Mouse (Mus musculus) urinary bladder, adult 18-20 months (tissue): Measurements from ENCODE around the gene Lmx1a.

ENCODE experiments used
- DNase-seq, 2 experiments: peaks; one replicate each; pipeline ENCODE4 v3.0.0; 2022; ENCODE audit warnings: low spot score in 2 of 2, mixed read lengths in 2 of 2

The Lmx1a gene

DNA sequence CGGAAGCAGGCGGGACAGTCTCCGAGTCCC, at the start of gene Lmx1a:
Gene Lmx1a (plus strand): TSS at position 6 of the 30 bp plus-strand sequence.
- DNase-seq: no peak

DNA sequence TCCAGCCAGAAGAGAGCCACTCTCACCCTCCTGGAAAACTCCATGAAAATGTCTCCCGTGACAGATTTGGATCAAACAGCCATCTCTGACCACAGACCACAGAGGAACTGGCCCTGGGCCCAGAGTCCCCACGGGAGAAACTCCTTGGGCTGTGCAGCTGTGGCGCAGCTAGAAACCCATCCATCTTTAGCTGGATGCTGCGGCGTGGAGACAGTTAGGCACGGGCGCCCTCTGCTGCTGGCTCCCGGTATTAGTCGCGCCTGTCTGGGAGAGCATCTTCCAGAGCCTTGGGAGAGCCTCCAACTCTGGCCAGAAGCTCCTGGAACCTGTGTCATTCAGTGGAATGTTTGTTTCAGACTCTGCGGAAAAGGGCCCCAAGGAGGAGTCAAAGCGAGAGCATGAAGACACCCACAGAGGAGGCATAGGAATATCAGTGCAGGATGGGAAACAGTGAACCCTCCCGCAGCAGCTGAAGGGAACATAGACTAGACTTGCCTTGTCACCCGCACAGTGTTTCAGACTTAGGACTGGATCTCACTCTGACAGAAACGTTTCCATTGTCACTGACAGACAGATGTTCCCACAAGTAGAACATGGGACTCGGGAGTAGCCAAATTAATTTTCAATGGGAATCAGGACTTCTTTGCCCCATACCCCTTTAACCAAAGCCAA, 44.0 kb upstream of the Lmx1a start:
- peak; percentile 60 to 82 for DNase-seq

DNA sequence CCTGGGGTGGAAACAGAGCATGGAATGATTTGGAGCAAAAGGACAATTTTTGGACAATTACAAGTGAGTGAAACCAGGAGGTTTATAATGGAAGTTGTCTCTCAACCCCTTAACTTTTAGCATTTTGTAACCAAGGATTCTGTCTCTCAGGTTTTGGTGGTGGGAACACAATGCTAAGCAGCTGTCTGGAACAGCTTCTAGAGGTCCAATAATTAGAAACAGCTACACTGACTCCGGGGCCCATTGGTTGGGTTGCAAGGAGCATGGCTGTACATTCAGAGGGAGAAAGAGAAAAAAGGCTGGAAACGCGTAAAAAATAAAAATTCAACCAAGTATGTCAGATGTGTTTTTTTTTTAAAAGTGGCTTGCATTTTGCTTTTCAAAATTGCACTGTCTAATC, 40.4 kb upstream of the Lmx1a start:
- no peak for DNase-seq

DNA sequence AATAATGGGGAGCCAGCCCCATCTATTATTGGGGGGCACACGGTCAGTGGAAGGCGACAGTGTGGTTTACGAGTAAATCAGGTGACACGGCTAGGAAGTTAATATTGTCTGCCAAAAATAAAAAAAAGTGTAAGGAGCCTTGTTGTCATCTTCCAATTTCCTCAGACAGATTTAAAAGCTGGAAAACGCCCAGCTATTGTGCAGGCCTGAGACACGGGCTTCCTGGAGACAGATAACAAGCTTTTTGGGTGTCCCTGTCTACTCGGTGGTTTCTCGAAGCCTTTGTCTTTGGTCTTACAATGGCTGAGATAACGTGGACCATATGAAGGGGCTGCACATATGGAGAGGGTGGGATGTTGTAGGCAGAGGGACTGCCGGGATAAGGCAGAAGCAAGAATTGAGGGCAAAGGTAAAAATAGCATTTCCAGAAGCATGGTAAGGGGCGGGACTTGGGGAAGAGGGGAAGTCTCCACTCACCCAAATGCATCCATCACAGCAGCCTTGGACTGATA, 39.9 kb upstream of the Lmx1a start:
- no peak for DNase-seq

DNA sequence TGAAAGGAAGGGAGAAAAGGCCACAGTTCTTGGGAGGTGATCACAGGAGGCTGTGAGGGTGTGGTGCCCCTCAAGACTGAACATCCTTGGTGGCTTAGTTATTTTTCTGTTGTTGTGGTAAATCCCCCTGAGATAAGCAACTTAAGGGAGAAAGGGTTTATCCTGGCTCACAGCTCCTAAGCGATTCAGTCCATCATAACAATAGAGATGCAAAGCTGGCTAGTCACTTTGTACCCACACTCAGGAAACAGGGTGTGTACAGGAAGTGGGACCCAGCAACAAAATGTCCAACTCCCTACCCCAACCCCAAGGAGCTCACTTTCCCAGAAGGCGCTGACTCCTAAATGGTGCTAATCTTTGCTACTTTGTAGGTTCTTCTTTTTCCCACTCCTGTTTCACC, 36.7 kb upstream of the Lmx1a start:
- DNase-seq: no peak

DNA sequence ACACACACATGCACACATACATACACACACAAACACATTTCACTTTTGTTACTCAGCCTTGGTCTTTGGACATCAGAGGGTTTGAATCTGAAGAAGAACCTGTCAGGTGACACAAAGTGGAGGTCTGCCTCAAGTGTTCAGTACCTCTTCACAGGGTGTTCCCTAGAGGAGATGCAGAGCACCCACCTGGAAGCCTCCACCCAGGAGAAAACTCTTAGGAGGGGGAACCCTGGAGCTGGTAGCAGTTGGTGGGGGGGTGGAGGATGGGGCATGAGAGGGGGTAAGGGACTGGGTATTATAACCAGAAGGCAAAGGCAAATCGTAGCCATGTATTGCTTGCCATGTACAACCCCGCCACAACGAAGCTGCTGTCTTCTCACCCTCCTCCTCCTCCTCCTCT, 30.0 kb upstream of the Lmx1a start:
- no peak for DNase-seq

DNA sequence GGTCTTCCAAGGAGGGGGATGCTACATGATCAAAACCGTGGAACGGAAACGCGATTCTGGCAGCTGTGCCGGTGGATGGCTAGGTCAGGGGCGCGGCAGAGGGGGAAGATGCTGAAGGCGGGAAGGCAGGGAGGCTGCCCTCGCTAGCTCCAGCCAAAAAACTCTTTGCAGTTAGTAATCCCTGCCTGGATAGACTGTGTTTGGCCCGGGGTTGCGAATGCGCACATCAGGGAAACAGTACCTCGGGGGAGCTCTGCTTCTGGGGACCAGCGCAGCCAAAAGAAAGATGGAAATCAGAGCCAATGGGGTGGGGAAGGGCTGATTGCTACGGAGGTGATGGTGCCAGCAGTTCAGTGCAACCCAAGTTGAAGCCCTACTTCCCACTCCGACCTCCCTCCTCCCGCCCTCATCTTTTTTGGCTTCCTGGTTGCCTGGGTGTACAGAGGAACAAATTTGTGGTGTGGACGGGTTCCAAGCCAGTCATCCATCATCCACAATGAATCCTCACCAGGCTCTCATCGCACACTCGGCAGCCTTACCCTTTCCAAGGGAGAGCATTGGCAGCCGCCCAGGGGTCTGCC, 28.4 kb upstream of the Lmx1a start:
- peak; percentile 9 to 46 for DNase-seq

DNA sequence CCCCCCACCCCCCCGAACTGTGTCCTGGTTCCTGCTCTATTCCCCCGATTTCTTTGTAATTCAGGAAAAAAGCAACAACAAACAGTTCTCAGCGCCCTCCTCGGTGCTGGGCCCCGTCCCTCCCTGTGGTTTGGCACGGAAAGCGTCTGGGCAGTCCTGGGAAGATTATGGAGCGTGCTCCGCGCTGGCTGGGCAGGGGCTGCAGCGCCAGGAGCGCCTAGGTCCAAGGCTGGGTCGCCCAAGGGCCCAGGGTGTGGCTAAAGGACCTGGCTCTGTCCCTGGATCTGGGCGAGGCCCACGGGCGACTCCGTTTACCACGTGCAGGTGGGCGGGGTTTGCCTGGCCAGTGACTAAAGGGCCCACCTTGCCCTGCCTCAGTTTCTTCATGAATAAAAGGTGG, 27.9 kb upstream of the Lmx1a start:
- DNase-seq: peak in 1 of 2 experiments; percentile 15

DNA sequence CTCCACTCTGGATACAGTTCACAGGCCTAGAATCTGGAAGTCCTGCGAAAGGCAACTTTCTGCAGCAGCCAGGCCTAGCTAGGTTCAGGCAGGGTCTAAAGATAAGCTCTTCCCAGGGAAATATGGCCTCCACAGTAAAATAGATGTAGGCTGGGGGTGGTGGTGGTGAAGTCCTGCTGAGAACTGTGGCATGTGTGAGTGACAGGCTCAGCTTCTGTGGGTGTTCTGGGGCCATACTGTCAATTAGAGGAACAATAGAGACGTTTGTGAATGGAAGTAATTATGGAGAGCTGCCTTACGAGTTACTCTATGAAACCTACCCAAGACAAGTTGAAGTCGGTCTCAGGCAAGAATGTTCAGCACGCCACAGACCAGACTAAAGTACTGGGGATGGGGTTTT, 25.9 kb upstream of the Lmx1a start:
- DNase-seq: no peak

DNA sequence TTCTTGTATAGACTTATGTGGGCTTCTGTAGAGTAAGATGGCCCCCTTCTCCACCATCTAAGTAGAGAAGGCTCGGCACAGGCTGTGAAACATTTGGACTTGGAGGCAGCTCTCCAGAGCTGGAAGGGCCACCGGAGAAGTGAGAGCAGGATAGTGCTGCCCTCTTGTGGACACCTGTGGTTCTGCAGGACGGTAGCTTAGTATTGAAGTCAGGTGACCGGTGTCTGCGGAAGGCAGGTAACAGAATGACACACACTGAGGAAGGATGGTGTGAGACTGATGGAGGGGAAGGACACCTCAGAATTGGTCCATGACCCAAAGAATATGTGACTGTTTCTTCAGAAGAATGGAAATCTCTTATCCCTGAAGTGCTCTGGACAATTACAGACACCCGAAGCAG, 19.2 kb upstream of the Lmx1a start:
- DNase-seq: no peak

DNA sequence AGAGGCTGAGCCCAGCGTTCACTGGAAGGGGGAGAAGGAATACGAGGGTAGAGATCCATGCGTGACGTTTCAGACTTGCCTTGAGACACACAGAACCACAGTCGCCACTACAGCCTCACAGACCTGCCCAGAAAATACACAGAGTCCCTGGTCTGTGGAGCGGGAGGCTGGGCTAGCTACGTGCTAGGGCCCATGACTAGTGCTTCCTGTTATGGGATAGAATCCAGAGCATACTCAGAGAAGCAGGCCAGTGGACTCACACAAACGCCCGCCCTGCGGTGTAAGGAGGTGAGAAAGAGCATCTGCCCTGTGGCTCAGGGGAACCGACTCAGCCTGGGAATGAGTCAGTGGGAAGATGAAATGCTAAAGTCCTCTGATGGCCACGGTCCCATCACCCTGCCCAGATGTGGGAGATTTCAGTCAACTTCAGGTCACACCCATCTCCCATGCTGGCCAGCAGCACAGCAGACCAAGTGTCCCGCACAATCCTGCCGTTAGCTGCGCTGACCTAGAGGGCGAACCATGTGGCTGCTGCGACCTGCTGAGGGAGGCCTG, 16.5 kb upstream of the Lmx1a start:
- no peak for DNase-seq

DNA sequence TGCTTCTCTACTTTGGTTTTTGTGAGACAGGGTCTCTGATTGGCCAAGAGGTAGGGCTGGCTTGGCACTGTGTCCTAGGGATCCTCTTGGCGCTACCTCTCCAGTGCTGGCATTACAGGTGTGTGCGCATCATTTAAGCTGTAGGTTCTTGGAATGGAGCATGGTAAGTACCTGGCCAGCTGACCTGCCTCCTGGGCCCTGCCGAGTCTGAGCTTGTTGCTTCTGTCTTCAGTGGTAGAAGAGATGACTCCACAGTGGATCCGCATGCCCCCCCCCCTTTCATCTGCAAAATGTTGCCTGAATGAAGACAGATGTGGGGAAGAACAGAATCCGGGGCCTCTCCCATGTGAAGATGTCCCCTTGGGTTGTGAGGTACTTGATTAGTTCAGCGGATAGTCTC, 10.0 kb upstream of the Lmx1a start:
- DNase-seq: no peak

DNA sequence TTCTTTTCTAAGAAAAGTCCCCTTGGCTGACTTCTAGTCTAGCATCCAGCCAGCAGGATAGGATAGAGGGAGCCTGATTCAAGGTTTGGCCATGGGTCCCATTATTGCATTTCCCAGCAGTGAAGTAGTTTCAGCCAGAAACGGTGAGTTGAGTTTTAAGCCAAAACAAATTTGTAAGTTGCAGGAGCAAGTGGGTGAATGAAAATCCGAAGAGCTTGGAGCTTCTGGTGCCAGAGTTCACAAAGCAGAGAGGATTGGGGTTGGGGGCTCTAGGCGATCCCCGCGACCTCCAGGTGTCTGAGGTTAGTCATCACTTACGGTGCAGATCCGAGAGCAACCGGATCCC, 1.1 kb upstream of the Lmx1a start:
- DNase-seq: no peak

DNA sequence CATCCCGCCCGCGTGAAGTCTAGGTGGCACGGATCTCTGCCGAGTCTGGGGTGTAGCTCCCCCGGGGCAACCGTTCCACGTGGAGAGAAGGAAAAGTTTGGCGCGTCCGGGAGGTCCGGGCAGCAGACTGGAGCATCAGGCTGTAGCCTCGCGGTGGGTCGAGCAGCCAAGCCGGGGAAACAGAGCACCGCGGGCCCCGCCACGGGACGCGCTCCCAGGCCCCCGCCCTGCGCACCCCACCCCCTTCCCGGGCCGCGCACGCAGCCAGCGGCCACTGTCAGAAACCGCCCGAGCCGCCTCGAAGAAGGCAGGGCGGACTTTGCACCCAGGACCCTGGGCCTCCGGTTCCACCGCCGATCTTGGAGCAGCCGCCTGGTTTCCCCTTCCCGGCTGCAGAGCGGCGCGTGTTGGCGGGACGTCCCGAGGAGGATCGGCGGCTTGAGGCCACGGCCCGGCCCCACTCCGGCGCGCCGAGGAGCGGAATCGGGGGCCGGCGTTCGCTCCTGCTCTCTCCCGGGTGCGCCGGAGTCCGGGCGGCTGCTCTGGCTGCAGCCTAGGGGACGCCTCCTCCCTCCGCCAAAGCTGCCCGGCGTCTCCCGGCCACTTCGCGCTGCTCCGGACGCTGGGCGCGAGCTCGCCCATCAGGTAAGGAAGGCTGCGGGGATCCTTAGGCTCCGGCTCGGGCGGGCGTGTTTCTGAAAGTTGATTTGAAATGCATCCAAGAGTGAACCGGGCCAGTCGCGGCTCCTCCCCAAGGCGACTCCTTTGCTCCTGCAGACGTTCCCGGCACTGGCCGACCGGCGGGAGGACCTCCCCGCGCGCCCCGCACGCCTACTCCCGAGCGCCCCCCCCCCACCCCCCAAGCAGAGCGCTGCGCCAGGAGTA, 448 bp upstream of the Lmx1a start:
- DNase-seq: peak; percentile 1 to 38

DNA sequence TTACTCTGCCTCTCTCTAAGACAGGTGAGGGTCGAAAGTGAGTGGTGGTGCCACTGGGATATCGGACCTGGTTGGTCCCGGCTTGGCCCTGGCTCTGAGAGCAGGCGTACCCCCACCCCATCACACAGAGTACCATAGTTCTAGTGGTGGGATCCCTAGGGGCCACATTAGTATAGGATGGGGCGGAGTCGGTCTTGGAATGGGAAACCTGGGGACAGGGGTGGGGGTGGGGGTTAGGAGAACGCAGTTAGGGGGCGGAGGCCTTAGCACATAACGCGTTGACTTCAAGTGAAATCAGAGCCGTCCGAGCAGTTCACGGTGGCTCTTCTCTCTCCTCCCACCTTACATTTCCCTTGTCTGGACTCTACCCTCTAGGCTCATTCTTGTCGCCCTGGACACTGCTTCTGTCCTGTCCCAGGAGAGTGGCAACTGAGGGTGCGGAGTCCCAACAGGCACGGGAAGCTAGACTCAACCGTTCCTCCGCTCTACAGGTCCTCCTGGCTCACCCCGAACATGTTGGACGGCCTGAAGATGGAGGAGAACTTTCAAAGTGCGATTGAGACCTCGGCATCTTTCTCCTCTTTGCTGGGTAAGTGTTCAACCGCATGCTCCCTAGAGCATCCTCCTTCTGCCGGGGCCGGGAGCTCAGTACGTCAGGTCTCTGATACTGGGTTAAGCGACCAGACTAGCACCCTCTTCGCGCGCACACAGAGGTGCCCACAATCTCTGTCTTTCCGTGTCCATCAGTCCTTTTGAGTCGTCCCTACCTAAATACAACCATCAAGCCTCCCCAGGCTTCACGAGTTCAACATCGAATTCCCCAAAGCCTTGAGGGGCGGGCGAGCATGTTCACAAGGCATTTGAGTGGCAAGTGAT, 463 bp downstream of the Lmx1a start:
- DNase-seq: no peak

DNA sequence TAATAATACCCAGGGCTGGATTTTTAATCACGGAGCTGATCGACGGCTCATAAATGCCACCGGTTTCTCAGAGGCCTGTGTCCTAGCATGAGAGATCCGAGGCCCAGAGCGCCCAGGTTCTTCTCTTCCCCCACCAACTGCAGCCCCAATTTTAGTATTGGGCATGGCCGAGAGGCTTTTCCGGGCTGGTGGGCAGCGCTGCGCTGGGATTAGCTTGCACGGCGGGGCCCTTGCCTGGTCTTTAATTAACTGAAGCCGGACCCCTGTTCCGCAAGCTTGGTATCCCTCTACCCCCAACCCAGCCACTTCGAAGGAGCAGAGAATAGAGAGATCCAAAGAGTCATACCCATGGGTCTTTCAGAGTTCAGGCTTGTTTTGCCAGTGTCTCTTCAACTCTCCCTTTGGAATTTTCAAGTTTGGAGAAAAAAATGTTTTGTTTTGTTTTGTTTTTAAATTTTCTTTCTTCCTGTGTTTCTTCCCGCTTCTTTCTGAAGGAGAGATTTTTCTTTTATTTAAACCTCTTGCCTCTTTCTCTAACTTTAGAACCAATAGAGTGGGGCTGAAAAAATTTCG, 1.2 kb downstream of the Lmx1a start:
- no peak for DNase-seq

DNA sequence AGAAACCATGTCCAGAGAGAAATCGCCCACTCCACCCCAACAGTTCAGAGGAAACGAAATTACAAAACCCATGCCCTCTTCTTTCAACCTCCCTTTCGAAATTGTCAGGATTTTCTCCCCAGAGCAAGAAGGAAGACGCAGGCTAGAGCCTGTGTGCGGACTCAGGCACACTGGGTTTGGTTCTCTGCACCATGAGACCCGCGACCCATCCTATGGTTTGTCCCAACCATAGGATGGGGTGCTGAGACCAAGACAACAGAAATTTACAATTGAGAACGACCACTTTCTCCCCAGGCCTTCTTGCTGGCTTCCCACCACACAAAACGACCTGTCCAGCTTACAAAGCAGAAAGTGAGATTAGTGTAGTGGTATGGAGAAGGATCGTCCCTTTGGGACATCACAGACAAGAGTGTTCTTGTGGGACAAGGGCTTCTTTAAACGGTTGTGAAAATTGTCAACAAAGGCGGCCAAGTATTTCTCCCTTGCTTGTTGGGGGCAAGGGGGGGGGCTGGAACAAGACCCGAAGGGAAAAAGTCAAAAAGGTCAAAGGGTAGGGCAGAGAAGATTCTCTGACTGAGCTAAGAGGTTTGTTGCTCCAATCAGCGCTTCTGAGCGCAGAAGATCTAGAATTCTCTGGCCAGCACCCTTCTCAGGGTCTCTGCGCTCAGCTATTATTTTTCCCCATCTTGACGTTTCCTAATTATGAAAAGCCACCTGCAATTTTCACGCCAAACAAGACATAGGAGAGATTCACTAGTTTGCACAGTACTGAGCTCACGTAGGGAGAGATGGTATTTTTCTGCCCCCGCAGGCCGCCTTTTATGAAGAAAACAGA, 1.9 kb downstream of the Lmx1a start:
- no peak for DNase-seq

DNA sequence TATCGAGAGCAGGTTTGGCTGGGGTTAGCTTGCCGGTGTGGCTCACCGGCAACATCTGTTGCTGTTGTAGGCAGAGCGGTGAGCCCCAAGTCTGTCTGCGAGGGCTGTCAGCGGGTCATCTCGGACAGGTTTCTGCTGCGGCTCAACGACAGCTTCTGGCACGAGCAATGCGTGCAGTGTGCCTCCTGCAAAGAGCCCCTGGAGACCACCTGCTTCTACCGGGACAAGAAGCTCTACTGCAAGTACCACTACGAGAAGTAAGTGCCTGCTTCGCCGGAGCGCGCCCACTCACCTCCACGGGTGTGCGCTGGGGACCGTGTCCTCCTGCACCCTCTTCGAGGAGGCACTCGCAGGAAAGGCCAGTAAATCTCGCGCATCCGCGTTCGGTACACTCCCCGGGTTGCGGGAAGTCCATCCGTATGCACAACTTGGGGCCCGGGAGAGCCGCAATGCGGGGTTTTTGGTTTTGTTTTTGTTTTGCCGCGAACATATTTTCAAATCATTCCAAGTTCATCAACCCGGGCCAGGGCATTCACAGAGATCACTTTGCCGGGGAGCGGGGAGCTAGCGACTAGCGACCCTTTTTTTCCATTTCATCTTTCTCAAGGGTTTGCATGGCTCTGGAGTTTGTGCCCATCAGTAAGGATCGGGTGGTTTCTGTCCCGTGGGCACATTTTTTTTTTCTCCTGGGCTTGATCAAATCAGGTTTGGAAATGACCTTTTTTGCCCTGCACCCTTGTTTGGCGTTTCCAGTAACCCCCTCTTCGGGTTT, 3.1 kb downstream of the Lmx1a start:
- DNase-seq: peak in 1 of 2 experiments; percentile 25

DNA sequence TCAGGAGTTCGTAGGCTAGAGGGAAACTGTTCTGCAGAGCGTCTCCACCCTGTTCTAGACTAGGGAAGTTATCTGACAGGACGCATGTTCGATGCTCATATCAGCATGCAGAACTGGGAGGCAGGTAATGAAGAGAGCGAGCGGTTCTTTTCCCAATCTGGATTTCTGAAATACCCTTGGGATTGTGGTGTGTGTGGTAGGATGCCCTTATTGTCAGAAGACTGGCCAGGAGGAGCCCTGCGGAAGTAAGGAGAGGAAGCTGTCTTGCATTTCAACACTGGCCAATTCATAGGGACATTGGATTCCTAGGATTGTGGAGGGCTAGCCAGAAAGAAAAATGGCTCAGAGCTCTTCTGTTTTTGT, 3.6 kb downstream of the Lmx1a start:
- DNase-seq: no peak

DNA sequence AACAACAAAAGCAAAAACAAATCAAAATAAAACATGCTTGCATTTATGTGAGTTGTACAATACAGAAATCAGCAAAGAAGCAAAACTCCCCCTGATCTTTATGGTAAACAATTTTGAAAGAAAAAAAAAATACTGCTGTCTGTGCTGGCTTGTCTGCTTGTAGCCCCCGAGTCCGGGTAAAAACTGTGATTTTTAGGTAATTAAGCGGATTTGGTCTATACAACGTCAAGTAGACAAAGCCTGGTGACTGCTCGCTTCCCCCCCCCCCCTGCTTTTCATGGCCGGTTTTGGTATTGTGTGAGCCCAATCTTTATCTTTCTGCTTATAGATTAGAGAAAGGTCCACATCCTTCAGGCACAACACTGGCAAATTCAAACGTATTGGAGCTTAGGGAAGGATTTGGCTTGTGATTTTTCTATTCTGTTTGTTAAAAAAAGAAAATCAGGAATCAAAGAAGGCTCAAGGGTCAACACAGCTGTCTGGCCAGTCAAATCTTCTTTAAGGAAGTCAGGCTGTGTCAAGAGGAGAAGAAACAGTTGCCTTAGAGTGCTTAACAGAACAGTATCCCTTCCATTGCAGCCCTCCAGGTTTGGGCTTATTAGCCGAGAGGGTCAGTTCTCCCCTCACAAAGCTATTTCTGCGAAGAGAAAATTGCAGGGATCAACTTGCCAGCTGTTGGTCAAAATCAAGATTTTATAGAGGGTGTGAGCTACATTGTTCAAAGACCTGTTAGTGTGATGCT, 4.6 kb downstream of the Lmx1a start:
- DNase-seq: no peak
